Mouse (Mus musculus) c-Kit-negative CD71-positive TER-119-positive erythroid progenitor cells, embryonic 14.5 days (primary cell): ENCODE results near the gene Kif14.
"Not testable (repeated sequence)": the region's sequence is repeated elsewhere in the genome, so short reads cannot be mapped to it uniquely, and the experiment has no call there.

Experiments
- DNase-seq: peaks from one replicate; pipeline ENCODE4 v3.0.0-alpha.2; 2013; ENCODE audit warnings: low read depth, low spot score

Kif14 gene

DNA sequence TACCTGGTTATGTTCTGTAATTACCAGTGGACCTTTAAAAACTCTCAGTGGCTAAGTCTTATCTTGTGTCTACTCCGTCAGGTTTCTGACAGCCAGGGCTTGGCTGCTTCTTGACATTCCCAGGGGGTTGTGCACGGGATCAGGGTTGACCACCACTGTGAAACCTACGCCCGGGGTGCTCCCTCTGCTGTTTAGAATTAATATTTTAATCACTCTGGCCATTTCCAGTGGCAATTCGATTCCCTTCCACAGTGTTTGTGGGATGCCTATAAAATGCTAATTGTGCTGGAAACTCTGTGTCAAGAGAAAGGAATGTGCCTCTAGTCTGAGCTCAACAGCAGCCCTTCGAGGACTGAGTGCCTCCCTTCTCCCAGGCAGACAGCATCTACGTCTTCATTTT is 89.7 kb downstream of the Kif14 start:
- DNase-seq, result no peak

- not testable (repeated sequence) for DNase-seq
Observed at GRCm38 (mm10) chr1:136556643-136557042, 90.5 kb downstream of the Kif14 start.

- no peak for DNase-seq
Observed at GRCm38 (mm10) chr1:136557436-136557835, 91.3 kb downstream of the Kif14 start.

- DNase-seq, result no peak
Observed at GRCm38 (mm10) chr1:136558762-136559161, 92.6 kb downstream of the Kif14 start.

- no peak for DNase-seq
Observed at GRCm38 (mm10) chr1:136559284-136559683, 93.1 kb downstream of the Kif14 start.

GRCm38 (mm10) chr1:136559774-136560173 is 93.6 kb downstream of the Kif14 start:
- no peak for DNase-seq

GRCm38 (mm10) chr1:136561823-136562222 is 95.7 kb downstream of the Kif14 start:
- no peak for DNase-seq

GRCm38 (mm10) chr1:136563149-136563548 is 97.0 kb downstream of the Kif14 start:
- DNase-seq, result no peak

DNA sequence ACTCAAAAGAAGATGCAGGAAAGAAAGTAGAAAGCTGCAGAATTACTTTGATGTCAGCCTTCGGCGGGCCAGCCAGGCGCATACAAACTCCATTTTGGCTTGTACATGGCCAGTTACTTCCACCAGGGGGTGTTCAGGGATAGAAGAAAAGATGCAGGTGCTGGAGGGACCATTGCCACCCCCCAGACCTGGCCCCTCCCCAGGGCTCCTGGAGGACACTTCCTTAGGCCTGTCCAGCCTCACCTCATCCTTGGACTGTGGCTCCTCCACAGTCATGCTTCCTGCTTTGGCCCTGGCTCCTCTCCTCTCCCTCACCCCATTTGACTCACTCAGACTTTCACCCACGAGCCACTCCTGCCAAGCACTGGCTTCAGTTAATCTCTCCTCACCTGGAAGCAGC is 98.8 kb downstream of the Kif14 start:
- no peak for DNase-seq

- no peak for DNase-seq
Observed at GRCm38 (mm10) chr1:136566386-136566785, 100.2 kb downstream of the Kif14 start.

- no peak for DNase-seq
Observed at GRCm38 (mm10) chr1:136567641-136568040, 101.5 kb downstream of the Kif14 start.

DNA sequence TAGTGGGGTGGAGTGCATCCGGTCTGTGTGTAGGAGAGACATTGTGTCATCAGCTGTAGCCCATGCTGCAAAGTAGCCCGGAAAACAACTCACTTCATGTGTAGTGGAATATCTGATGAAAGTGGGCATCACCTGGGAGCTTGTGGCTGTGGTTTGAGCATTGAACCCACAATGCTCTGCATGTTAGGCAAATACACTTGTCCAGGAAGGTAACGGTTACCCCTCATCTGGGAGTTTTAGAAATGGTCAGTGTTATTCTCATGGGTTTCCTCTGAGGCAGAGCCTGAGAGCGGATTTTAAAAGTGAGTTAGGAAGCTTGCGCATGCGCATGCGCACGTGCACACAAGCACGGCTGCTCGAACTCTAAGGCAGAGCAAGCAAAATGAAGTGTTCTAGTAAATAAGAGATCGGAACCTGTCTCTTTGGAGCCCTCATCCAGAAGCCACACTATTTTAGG is 102.6 kb downstream of the Kif14 start:
- no peak for DNase-seq

DNA sequence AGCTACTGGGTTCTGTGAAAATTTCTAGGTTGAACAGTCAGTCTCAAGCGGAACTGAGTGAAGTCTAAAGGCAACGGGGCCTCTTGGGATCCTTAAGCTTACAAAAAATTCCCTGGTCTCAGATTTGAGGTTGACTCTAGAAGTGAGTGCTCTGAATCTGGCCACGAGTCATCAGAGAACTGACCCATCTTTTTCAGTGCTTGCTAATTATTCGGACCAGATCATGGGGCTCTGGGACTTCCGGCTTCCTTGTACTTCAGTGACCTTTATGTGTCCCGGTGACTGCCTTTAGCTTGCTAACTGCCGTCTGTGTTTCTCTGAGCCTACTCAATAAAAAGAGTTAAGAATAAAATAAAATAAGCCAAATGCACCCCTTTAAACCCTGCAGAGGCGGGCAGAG is 103.1 kb downstream of the Kif14 start:
- no peak for DNase-seq

GRCm38 (mm10) chr1:136569626-136570297 is 103.6 kb downstream of the Kif14 start:
- no peak for DNase-seq

- no peak for DNase-seq
Observed at GRCm38 (mm10) chr1:136570298-136570653, 104.1 kb downstream of the Kif14 start.

GRCm38 (mm10) chr1:136570976-136571375 is 104.8 kb downstream of the Kif14 start:
- no peak for DNase-seq

DNA sequence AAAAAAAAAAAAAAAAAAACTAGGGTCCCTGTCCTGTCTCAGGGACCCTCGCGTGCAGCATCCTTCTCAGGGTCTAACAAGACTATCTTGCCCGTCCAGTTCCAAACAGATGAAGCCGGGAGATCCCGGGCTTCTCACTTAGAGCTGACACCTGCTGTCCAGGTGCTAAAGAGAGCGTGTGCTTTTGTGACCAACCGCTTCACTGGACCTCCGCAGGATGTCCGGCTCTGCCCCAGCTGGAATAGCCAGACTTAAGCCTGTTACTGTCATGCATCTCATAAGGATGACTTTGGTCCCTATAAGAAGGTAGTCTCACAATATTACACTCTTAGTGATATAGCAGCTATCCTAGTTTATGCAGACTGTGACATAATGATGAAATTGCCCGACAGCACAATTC is 105.4 kb downstream of the Kif14 start:
- no peak for DNase-seq

GRCm38 (mm10) chr1:136577890-136578663 is 111.9 kb downstream of the Kif14 start:
- DNase-seq, result no peak

DNA sequence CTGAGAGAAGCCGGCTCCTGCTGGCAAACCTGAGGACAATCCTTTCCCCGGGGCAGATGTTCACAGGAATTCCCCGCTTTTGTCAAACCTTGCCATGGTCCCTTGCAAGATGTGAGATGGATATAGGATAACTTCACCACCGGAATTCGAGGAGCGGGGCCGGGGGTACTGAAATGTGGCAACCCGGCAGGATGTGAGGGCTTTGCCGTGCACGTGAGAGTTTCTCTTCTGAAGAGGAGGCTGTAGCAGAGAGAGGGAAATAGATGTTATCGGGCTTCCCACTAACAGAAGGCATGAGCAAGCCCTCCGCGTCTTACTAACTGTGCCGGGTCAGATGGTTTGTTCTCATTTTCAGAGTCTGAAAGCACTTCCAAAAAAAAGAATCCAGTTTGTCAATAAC is 113.2 kb downstream of the Kif14 start:
- DNase-seq, result no peak

GRCm38 (mm10) chr1:136580266-136580665 is 114.1 kb downstream of the Kif14 start:
- no peak for DNase-seq
